Mouse (Mus musculus): ENCODE results near the gene Rerg.

The Rerg gene

GRCm38 (mm10) chr6:137170226-137170625, at the start of gene Rerg:
Gene Rerg, minus strand, starts transcription at chr6:137170497.
- DNase-seq (ENCODE audit: extremely low read depth, low read depth, low spot score): no peak

- no peak for DNase-seq (ENCODE audit: extremely low read depth, low read depth, low spot score)
These were observed 47.7 kb upstream of the Rerg start for GRCm38 (mm10) chr6:137217841-137218463.

- DNase-seq (ENCODE audit: extremely low read depth, low read depth, low spot score): no peak
These were observed 41.1 kb upstream of the Rerg start for GRCm38 (mm10) chr6:137211441-137211840.

GRCm38 (mm10) chr6:137210991-137211390, 40.7 kb upstream of the Rerg start:
- DNase-seq (ENCODE audit: extremely low read depth, low read depth, low spot score): no peak

- DNase-seq (ENCODE audit: extremely low read depth, low read depth, low spot score): no peak
These were observed 39.7 kb upstream of the Rerg start for GRCm38 (mm10) chr6:137209992-137210391.

GRCm38 (mm10) chr6:137207126-137207525, 36.8 kb upstream of the Rerg start:
- DNase-seq (ENCODE audit: extremely low read depth, low read depth, low spot score): no peak

- DNase-seq (ENCODE audit: extremely low read depth, low read depth, low spot score): no peak
These were observed 35.5 kb upstream of the Rerg start for GRCm38 (mm10) chr6:137205662-137206400.

- DNase-seq (ENCODE audit: extremely low read depth, low read depth, low spot score): no peak
These were observed 32.4 kb upstream of the Rerg start for GRCm38 (mm10) chr6:137202661-137203060.

GRCm38 (mm10) chr6:137201578-137201977, 31.3 kb upstream of the Rerg start:
- DNase-seq (ENCODE audit: extremely low read depth, low read depth, low spot score): no peak

GRCm38 (mm10) chr6:137201166-137201565, 30.9 kb upstream of the Rerg start:
- no peak for DNase-seq (ENCODE audit: extremely low read depth, low read depth, low spot score)

- DNase-seq (ENCODE audit: extremely low read depth, low read depth, low spot score): no peak
These were observed 21.8 kb upstream of the Rerg start for GRCm38 (mm10) chr6:137192063-137192462.

- no peak for DNase-seq (ENCODE audit: extremely low read depth, low read depth, low spot score)
These were observed 20.7 kb upstream of the Rerg start for GRCm38 (mm10) chr6:137191026-137191425.

- no peak for DNase-seq (ENCODE audit: extremely low read depth, low read depth, low spot score)
These were observed 20.3 kb upstream of the Rerg start for GRCm38 (mm10) chr6:137190577-137190976.

GRCm38 (mm10) chr6:137188375-137188926, 18.2 kb upstream of the Rerg start:
- no peak for DNase-seq (ENCODE audit: extremely low read depth, low read depth, low spot score)

GRCm38 (mm10) chr6:137187426-137187825, 17.1 kb upstream of the Rerg start:
- no peak for DNase-seq (ENCODE audit: extremely low read depth, low read depth, low spot score)

- DNase-seq (ENCODE audit: extremely low read depth, low read depth, low spot score): no peak
These were observed 10.3 kb upstream of the Rerg start for GRCm38 (mm10) chr6:137180636-137181035.

- DNase-seq (ENCODE audit: extremely low read depth, low read depth, low spot score): no peak
These were observed 9.8 kb upstream of the Rerg start for GRCm38 (mm10) chr6:137180115-137180514.

GRCm38 (mm10) chr6:137179026-137179425, 8.7 kb upstream of the Rerg start:
- no peak for DNase-seq (ENCODE audit: extremely low read depth, low read depth, low spot score)

GRCm38 (mm10) chr6:137170646-137171045, 349 bp upstream of the Rerg start:
- DNase-seq (ENCODE audit: extremely low read depth, low read depth, low spot score): no peak

- DNase-seq (ENCODE audit: extremely low read depth, low read depth, low spot score): no peak
These were observed 927 bp downstream of the Rerg start for GRCm38 (mm10) chr6:137169171-137169968.

GRCm38 (mm10) chr6:137166843-137167242, 3.5 kb downstream of the Rerg start:
- DNase-seq (ENCODE audit: extremely low read depth, low read depth, low spot score): no peak

Measured in fat pad, adult 2 months (tissue).